ENCODE assay signal across 10 mouse cellular contexts in the genomic region with DNA sequence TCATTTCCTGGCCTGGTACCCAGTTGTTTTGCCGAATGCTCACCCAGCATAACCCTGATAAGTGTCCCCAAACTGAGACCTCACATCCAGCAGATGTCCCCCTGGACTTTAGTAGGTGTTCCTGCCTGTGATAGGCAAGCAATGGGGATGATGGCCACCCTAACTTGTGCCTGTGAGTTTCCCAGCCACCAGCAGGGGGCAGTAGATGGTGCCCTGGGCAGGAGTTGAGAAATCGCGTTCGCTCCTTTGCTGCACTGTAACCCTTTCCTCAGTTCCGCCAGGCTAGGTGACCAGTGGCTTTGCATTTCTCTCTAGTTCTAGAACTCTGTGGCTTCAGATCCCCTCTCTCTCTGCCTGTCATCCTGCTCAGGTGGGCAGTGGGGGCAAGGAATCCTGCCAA.
DNase-seq lines count a peak whose midpoint lies in the region; ATAC-seq and TF ChIP-seq lines count a peak whose summit lies in the region.
"Had no signal": no experiment of that assay in that cellular context is flagged by ENCODE, and none has a peak within 500 bp of the region (broad histone marks: within the 10 kb centered on the region; RNA-seq: fewer than 3 reads in every experiment).

No protein-coding gene starts in this region.

- H3K36me3 ChIP-seq in liver, postnatal 0 days (replicated peaks; ENCODE audit: insufficient read depth, low read length) = no peaks in the 10 kb centered on the region
- H3K36me3 ChIP-seq: hindbrain, embryonic 15.5 days had no signal

- no peak overlapping the region for H3K27ac ChIP-seq in gastrocnemius, adult 2 months
- no peak overlapping the region for H3K27ac ChIP-seq in liver, postnatal 0 days (ENCODE audit: low read depth)
- H3K27ac ChIP-seq: hindbrain, embryonic 15.5 days had no signal

- no peaks in the 10 kb centered on the region for H3K4me1 ChIP-seq in liver, postnatal 0 days (ENCODE audit: insufficient read depth)

- H3K9me3 ChIP-seq in liver, postnatal 0 days (ENCODE audit: low read length) = no peaks in the 10 kb centered on the region
- H3K9me3 ChIP-seq: hindbrain, embryonic 15.5 days had no signal

- peak; percentile 38 for DNase-seq in gastrocnemius, adult 2 months
- DNase-seq in gastrocnemius, adult 8-10 months (ENCODE audit: low spot score in 2 of 2) = no peak
- peak; percentile 13 for DNase-seq in ovary, postnatal 14 days (ENCODE audit: low spot score)
- DNase-seq in ovary, adult 18-20 months (ENCODE audit: low spot score) = no peak
- peak; percentile 56 to 73 for DNase-seq in cerebellum, postnatal 14 days
- DNase-seq in liver, postnatal 0 days = peak; percentile 57
- DNase-seq in spleen, adult 12 weeks (ENCODE audit: low spot score) = peak; percentile 3

- no peak for ATAC-seq in liver, postnatal 0 days
- ATAC-seq in activated CD4-positive, CD25-positive, alpha-beta regulatory T cell, adult 4 months = no peak

- H3K4me3 ChIP-seq in gastrocnemius, adult 2 months = no peak overlapping the region
- no peak overlapping the region for H3K4me3 ChIP-seq in liver, postnatal 0 days (ENCODE audit: low read depth, low read length)
- H3K4me3 ChIP-seq: hindbrain, embryonic 15.5 days; myocyte had no signal

- TF ChIP-seq CTCF in gastrocnemius, adult 2 months (IDR thresholded peaks at IDR 0.05) = peak; percentile 72
- peak; percentile 81 for TF ChIP-seq CTCF in liver, postnatal 0 days (IDR thresholded peaks at IDR 0.05; ENCODE audit: low read depth)

- no peak overlapping the region for H3K9ac ChIP-seq in liver, postnatal 0 days (replicated peaks)
- H3K9ac ChIP-seq: hindbrain, embryonic 15.5 days had no signal

- intact Hi-C loops in gastrocnemius, adult 2 months (cut with DNase I) = no loop called here

- H3K27me3 ChIP-seq in liver, postnatal 0 days (ENCODE audit: insufficient read depth, low read length) = no peaks in the 10 kb centered on the region

- no peak overlapping the region for H3K4me2 ChIP-seq in liver, postnatal 0 days (ENCODE audit: low read depth, low read length)
- H3K4me2 ChIP-seq: hindbrain, embryonic 15.5 days had no signal

- no peak for TF ChIP-seq EP300 in liver, postnatal 0 days (IDR thresholded peaks at IDR 0.05; ENCODE audit: low read depth)

- 7% methylated on average over 5 of the region's 5 CpGs for WGBS in liver, postnatal 0 days (ENCODE audit: insufficient replicate concordance)

Comparison
In these comparisons a context has a peak if more than half of its experiments do, and no peak if none do; other contexts are left out.
1. DNase-seq: peak in gastrocnemius, adult 2 months (single experiment), ovary, postnatal 14 days (single experiment), cerebellum, postnatal 14 days (2 of 2), liver, postnatal 0 days (single experiment) and spleen, adult 12 weeks (single experiment); none in gastrocnemius, adult 8-10 months (0 of 2) and ovary, adult 18-20 months (single experiment).